Mouse (Mus musculus) MEL (cell line): ENCODE data around the gene Kank1. TPM values are rescaled to one million over a fixed set of nuclear protein-coding genes. Genes with fewer than 3 reads are reported as not detected.

Experiments
- DNase-seq: peaks from one replicate; pipeline ENCODE4 v3.0.0; 2011; ENCODE audit warnings: low read depth, low spot score
- H3K27ac ChIP-seq: 2 replicates; pipeline ENCODE4 v1.5.1; 2012; ENCODE audit warnings: low read depth, mild to moderate bottlenecking, control low read depth, low read length, moderate library complexity; ENCODE audit not compliant: control insufficient read depth
- H3K27me3 ChIP-seq, 2 experiments: fragments of 150-350 bp in 1 of 2; sonication (generic) in 1 of 2; 2 replicates each; pipeline ENCODE4 v1.6.1; 2012; ENCODE audit warnings: low read length in 2 of 2, mild to moderate bottlenecking in 2 of 2, improper control_type of control experiment in 1 of 2, moderate library complexity in 1 of 2; ENCODE audit not compliant: insufficient read depth in 2 of 2, control insufficient read depth in 1 of 2
- H3K36me3 ChIP-seq, 2 experiments: 2 replicates each; pipeline ENCODE4 v1.6.1; 2012 to 2014; ENCODE audit warnings: low read length in 2 of 2, improper control_type of control experiment in 1 of 2, inconsistent platforms in 1 of 2, mild to moderate bottlenecking in 1 of 2; ENCODE audit not compliant: insufficient read depth in 2 of 2, control insufficient read depth in 1 of 2
- H3K4me1 ChIP-seq, 2 experiments: fragments of 150-350 bp in 1 of 2; sonication (generic) in 1 of 2; 2 replicates each; pipeline ENCODE4 v1.6.1; 2012; ENCODE audit warnings: low read length in 2 of 2, improper control_type of control experiment in 1 of 2, mild to moderate bottlenecking in 1 of 2; ENCODE audit not compliant: insufficient read depth in 2 of 2, control insufficient read depth in 1 of 2
- H3K4me3 ChIP-seq, 2 experiments: fragments of 150-350 bp in 1 of 2; sonication (generic) in 1 of 2; 2 replicates each; pipeline ENCODE4 v1.5.1; 2012; ENCODE audit warnings: low read depth in 2 of 2, low read length in 2 of 2, mild to moderate bottlenecking in 2 of 2, moderate library complexity in 2 of 2, control low read depth in 1 of 2, improper control_type of control experiment in 1 of 2; ENCODE audit not compliant: control insufficient read depth in 1 of 2, insufficient read depth in 1 of 2
- H3K79me2 ChIP-seq: 2 replicates; pipeline ENCODE4 v1.6.1; 2012; ENCODE audit warnings: mild to moderate bottlenecking, low read length, moderate library complexity; ENCODE audit not compliant: control insufficient read depth, poor library complexity, insufficient read depth
- H3K9ac ChIP-seq: 2 replicates; pipeline ENCODE4 v1.6.1; 2012; ENCODE audit warnings: low read depth, mild to moderate bottlenecking, control low read depth, low read length, moderate library complexity; ENCODE audit not compliant: control insufficient read depth, poor library complexity, severe bottlenecking
- H3K9me3 ChIP-seq: fragments of 150-350 bp; sonication (generic); replicated peaks from 2 replicates; pipeline ENCODE4 v1.6.1; 2012; ENCODE audit warnings: mild to moderate bottlenecking, low read length, improper control_type of control experiment, moderate library complexity; ENCODE audit not compliant: insufficient read depth
- BHLHE40 ChIP-seq: IDR thresholded peaks from 2 replicates; pipeline ENCODE4 v1.6.1; 2012; ENCODE audit warnings: low read depth, mild to moderate bottlenecking, inconsistent platforms, low read length, improper control_type of control experiment, borderline replicate concordance
- CHD1 ChIP-seq: IDR thresholded peaks from 2 replicates; pipeline ENCODE4 v1.6.1; 2012; ENCODE audit warnings: low read depth, mild to moderate bottlenecking, inconsistent platforms, low read length, improper control_type of control experiment
- CHD2 ChIP-seq: IDR thresholded peaks from 2 replicates; pipeline ENCODE4 v1.6.1; 2011; ENCODE audit warnings: low read length, improper control_type of control experiment
- CTCF ChIP-seq, 3 experiments: IDR thresholded peaks in 2 of 3; conservative IDR thresholded peaks in 1 of 3; 2 replicates each; pipeline ENCODE4 v1.5.1; 2011 to 2012; ENCODE audit warnings: low read length in 3 of 3, low read depth in 2 of 3, mild to moderate bottlenecking in 2 of 3, improper control_type of control experiment in 1 of 3, inconsistent platforms in 1 of 3, mixed read lengths in 1 of 3, moderate library complexity in 1 of 3; ENCODE audit not compliant: control insufficient read depth in 1 of 3, insufficient read depth in 1 of 3, poor library complexity in 1 of 3, severe bottlenecking in 1 of 3
- ELF1 ChIP-seq: IDR thresholded peaks from 2 replicates; pipeline ENCODE4 v1.6.1; 2014; ENCODE audit warnings: low read depth, mild to moderate bottlenecking, inconsistent platforms, low read length, improper control_type of control experiment, moderate library complexity
- GABPA ChIP-seq: IDR thresholded peaks from 2 replicates; pipeline ENCODE4 v1.6.1; 2012; ENCODE audit warnings: low read depth, mild to moderate bottlenecking, inconsistent platforms, low read length, improper control_type of control experiment, moderate library complexity
- GATA1 ChIP-seq: IDR thresholded peaks from 2 replicates; pipeline ENCODE4 v1.6.1; 2011; ENCODE audit warnings: low read depth, low read length, improper control_type of control experiment
- HCFC1 ChIP-seq: IDR thresholded peaks from 2 replicates; pipeline ENCODE4 v1.6.1; 2012; ENCODE audit warnings: low read depth, mild to moderate bottlenecking, inconsistent platforms, low read length, improper control_type of control experiment, moderate library complexity
- MAFK ChIP-seq: IDR thresholded peaks from 2 replicates; pipeline ENCODE4 v1.6.1; 2011; ENCODE audit warnings: low read depth, mild to moderate bottlenecking, low read length, improper control_type of control experiment, borderline replicate concordance
- MAZ ChIP-seq: IDR thresholded peaks from 2 replicates; pipeline ENCODE4 v1.6.1; 2012; ENCODE audit warnings: low read depth, mild to moderate bottlenecking, inconsistent platforms, low read length, improper control_type of control experiment
- MEF2A ChIP-seq: IDR thresholded peaks from 2 replicates; pipeline ENCODE4 v1.6.1; 2014; ENCODE audit warnings: low read depth, mild to moderate bottlenecking, inconsistent platforms, low read length, improper control_type of control experiment; ENCODE audit not compliant: poor library complexity, insufficient replicate concordance, severe bottlenecking; ENCODE audit errors: extremely low read depth
- NRF1 ChIP-seq: IDR thresholded peaks from 2 replicates; pipeline ENCODE4 v1.6.1; 2014; ENCODE audit warnings: low read depth, mild to moderate bottlenecking, inconsistent platforms, low read length, improper control_type of control experiment, moderate library complexity; ENCODE audit not compliant: poor library complexity, insufficient read depth, severe bottlenecking
- UBTF ChIP-seq: IDR thresholded peaks from 2 replicates; pipeline ENCODE4 v1.6.1; 2012; ENCODE audit warnings: low read depth, mild to moderate bottlenecking, inconsistent platforms, low read length, improper control_type of control experiment, moderate library complexity, borderline replicate concordance; ENCODE audit not compliant: insufficient read depth
- ZC3H11A ChIP-seq: IDR thresholded peaks from 2 replicates; pipeline ENCODE4 v1.6.1; 2012; ENCODE audit warnings: low read depth, mild to moderate bottlenecking, inconsistent platforms, low read length, improper control_type of control experiment
- ZMIZ1 ChIP-seq: IDR thresholded peaks from 2 replicates; pipeline ENCODE4 v1.6.1; 2012; ENCODE audit warnings: low read depth, mild to moderate bottlenecking, inconsistent platforms, low read length, improper control_type of control experiment, moderate library complexity
- ZNF384 ChIP-seq: IDR thresholded peaks from 2 replicates; pipeline ENCODE4 v1.6.1; 2012; ENCODE audit warnings: low read depth, mild to moderate bottlenecking, inconsistent platforms, low read length, improper control_type of control experiment
- polyA plus RNA-seq, 2 experiments: library from polyadenylated mRNA; stranded (reverse) in 1 of 2; unstranded in 1 of 2; fragments of >175 nt in 1 of 2; fragments of >200 nt in 1 of 2; gene quantifications; 2 replicates each; pipeline versions ENCODE4 v1.2.1 to v1.2.4; 2012; ENCODE audit warnings: low replicate concordance in 2 of 2, low read depth in 1 of 2; ENCODE audit not compliant: insufficient read length in 2 of 2, insufficient read depth in 1 of 2, missing spikeins in 1 of 2
- total RNA-seq: library from RNA; depleted of rRNA; stranded (reverse); fragments of 300-350 nt; gene quantifications from 2 replicates; pipeline ENCODE4 v1.2.3, GENCODE M21; 2012

Kank1 gene
- total and polyA plus RNA-seq, 3 experiments: not detected

DNA sequence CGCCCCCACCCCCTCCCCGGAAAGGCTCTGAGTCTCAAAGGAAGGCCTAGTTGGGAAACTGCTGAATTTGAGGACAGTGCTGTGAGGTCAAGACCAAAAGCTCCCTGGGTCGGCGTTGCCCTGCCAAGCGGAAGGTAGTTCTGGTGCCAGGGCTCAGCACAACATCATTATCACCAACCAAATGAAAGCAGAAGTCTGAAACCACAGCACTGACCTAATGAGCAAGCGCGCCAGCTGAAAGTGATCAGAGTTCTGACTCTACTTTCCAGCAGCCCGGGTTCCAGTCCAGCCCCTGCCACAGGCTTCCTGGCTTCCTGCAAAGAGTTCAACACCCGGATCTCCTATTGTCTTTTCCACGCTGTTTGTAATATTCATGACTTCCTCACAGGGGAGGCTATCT lies 4.7 kb upstream of the Kank1 start:
- TF ChIP-seq GATA1 (no peak), HCFC1 (no peak)
- Histone ChIP-seq H3K9me3 (no peaks in the 10 kb centered on the region), H3K36me3 (no peaks in the 10 kb centered on the region)

DNA sequence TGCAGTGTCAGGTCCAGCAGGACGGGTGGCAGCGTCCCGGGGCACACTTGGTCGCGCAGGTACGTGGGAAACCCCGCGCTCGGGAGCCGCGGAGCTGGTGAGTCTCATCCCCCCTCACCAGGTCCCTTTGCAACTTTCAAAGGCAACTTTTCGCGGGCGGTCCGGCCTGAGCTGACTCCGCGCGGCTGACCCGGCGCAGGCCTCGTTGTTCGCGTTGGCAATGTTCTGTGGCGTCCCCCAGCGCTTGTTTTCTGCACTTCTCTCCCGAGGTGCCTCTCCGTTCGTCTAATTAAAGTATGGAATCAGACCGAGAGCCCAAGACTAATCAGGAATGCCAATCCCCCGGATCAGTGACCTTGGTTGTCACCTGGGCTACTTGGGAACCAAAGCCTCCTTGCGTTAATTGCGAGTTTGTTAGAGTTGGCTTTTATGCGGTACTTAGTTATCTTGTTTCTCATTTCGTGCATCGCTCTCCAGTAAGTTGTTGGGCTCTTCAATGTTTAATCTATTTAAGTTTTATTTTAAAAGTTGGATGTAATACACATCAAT lies 791 bp downstream of the Kank1 start:
- Histone ChIP-seq H3K9me3 (no peaks in the 10 kb centered on the region), H3K9ac (no peak overlapping the region), H3K27me3 (peaks cover 3 to 5% of the 10 kb centered on the region in 2 experiments), H3K36me3 (no peaks in the 10 kb centered on the region), H3K4me1 (no peaks in the 10 kb centered on the region), H3K27ac (no peak overlapping the region), H3K4me3 (no peak overlapping the region), H3K79me2 (no peaks in the 10 kb centered on the region)
- TF ChIP-seq CHD1 (no peak), NRF1 (no peak), MAZ (no peak), CHD2 (no peak), ZNF384 (no peak), MAFK (no peak), ZMIZ1 (no peak), UBTF (no peak), MEF2A (no peak)
- DNase-seq: no peak

More for the DNA sequence above, 4.7 kb upstream of the Kank1 start:
- H3K27me3 ChIP-seq: no peaks in the 10 kb centered on the region; a peak in 2 of 4 replicates
- no peaks in the 10 kb centered on the region for H3K79me2 ChIP-seq
- H3K4me1 ChIP-seq: no peaks in the 10 kb centered on the region
- H3K27ac ChIP-seq: no peak overlapping the region
- H3K4me3 ChIP-seq: no peak overlapping the region
- H3K9ac ChIP-seq: no peak overlapping the region
- no peak for DNase-seq

DNA sequence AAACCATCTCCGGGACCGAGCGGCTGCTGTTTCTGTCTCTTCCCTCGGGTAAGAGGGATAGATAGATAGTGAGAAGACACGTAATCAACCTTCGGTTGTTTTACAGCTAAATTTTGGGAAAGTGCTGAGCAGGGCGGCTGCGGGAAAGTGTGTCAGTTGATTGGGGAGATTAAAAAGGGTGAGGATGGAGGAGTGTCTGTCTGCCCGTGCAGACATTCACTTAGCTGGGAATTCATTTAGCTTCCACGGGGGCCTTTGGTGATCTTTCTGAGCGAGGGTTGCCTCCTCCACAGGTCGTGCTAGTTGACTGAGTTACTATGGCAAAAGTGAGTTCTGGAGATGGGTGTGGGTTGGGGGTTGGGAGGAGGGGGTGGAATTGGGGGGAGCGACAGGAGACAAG lies 1.3 kb downstream of the Kank1 start:
- TF ChIP-seq NRF1 (no peak), GABPA (no peak), ELF1 (no peak), CTCF (IDR thresholded peaks at IDR 0.05 in 2 of 3, conservative IDR thresholded peaks at IDR 0.05 in 1 of 3; ENCODE audit: control insufficient read depth in 1 of 3, insufficient read depth in 1 of 3, low read depth in 2 of 3, low read length in 3 of 3, poor library complexity in 1 of 3, severe bottlenecking in 1 of 3) (no peak), ZC3H11A (no peak), MAFK (no peak), ZNF384 (no peak), BHLHE40 (no peak), CHD1 (no peak)
- H3K9me3 ChIP-seq: no peaks in the 10 kb centered on the region
- no peak overlapping the region for H3K27ac ChIP-seq
- no peaks in the 10 kb centered on the region for H3K36me3 ChIP-seq
- no peak overlapping the region for H3K4me3 ChIP-seq
- H3K9ac ChIP-seq: no peak overlapping the region
- no peaks in the 10 kb centered on the region for H3K4me1 ChIP-seq
- H3K79me2 ChIP-seq: no peaks in the 10 kb centered on the region
- peaks cover 3 to 5% of the 10 kb centered on the region in 2 experiments for H3K27me3 ChIP-seq
- DNase-seq: no peak
